Mouse (Mus musculus): ENCODE data around the gene Aph1a. TPM values are rescaled to one million over a fixed set of nuclear protein-coding genes. Genes with fewer than 3 reads are reported as not detected.
"Not testable (repeated sequence)": the region's sequence is repeated elsewhere in the genome, so short reads cannot be mapped to it uniquely, and the experiment has no call there.

Gene Aph1a
- total RNA-seq, 1 experiment from 2014 or later, result 32.3 TPM

GRCm38 (mm10) chr3:95906860-95907259 is 13.1 kb downstream of the Aph1a start:
- ATAC-seq (replicated peaks; ENCODE audit: low read depth, poor library complexity, severe bottlenecking), result peak; percentile 53; the same call in 1 of the 2 replicates

- ATAC-seq (replicated peaks; ENCODE audit: low read depth, poor library complexity, severe bottlenecking), result no peak
These were observed 13.8 kb downstream of the Aph1a start for GRCm38 (mm10) chr3:95907613-95908012.

- ATAC-seq (replicated peaks; ENCODE audit: low read depth, poor library complexity, severe bottlenecking), result no peak
These were observed 20.9 kb downstream of the Aph1a start for GRCm38 (mm10) chr3:95914706-95915105.

GRCm38 (mm10) chr3:95916760-95917159 is 23.0 kb downstream of the Aph1a start:
- no peak for ATAC-seq (replicated peaks; ENCODE audit: low read depth, poor library complexity, severe bottlenecking)

DNA sequence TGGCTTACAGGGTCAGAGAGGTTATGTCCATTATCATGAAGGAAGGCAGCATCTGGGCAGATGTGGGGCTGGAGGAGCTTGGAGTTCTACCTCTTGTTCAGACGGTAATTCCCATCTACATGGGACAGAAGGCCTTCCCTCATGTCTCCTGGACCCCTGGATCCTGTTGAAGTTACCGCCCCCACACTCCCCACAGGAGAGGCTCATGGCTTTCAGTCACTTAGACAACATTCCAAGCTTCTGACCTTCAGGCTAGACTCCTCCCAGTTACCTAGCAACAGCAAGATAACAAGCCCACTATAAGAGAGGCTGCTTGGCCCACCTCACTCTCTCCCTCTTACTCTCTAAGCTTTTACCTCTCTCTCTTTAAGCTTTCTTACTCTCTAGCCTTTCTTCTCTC is 26.8 kb downstream of the Aph1a start:
- ATAC-seq (replicated peaks; ENCODE audit: low read depth, poor library complexity, severe bottlenecking), result not testable (repeated sequence)

DNA sequence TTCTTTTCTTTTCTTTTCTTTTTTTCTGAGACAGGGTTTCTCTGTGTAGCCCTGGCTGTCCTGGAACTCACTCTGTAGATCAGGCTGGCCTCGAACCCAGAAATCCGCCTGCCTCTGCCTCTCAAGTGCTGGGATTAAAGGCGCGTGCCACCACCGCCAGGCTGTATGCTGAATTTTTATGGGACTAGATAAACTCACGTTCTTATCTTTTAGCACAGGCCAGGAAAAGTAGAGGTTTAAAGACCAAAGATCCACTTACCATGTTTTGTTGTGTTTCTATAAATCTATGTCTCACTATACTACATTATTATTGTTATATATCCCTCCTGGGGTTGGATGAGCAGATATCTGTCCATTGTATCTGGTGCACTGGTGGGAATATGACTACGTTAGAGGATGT is 29.7 kb downstream of the Aph1a start:
- not testable (repeated sequence) for ATAC-seq (replicated peaks; ENCODE audit: low read depth, poor library complexity, severe bottlenecking)

GRCm38 (mm10) chr3:95924185-95924584 is 30.4 kb downstream of the Aph1a start:
- no peak for ATAC-seq (replicated peaks; ENCODE audit: low read depth, poor library complexity, severe bottlenecking)

DNA sequence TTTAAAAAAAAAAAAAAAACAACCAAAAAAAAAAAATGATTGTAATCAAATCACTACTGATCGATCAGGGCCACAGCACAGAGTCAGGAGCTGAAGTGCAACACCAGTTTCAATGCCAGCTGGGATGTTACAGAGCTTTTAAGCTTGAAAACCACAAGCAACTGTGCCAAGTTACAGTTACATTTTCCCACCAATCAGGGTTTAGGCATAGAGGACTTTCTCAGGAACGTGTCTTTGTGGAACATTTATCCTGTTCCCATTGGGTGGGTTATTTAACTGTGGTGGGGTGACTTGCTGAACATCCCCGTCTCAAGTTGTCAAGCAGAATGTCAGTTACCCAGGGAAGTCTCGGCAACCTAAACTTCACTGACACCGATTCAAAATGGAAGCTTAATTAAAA is 31.3 kb downstream of the Aph1a start:
- ATAC-seq (replicated peaks; ENCODE audit: low read depth, poor library complexity, severe bottlenecking), result no peak

- ATAC-seq (replicated peaks; ENCODE audit: low read depth, poor library complexity, severe bottlenecking), result no peak
These were observed 34.5 kb downstream of the Aph1a start for GRCm38 (mm10) chr3:95928261-95928657.

- peak; percentile 94 for ATAC-seq (replicated peaks; ENCODE audit: low read depth, poor library complexity, severe bottlenecking)
These were observed 35.1 kb downstream of the Aph1a start, which contains the start of gene Anp32e for GRCm38 (mm10) chr3:95928658-95929503. Gene Anp32e, plus strand, starts transcription at chr3:95929246.

DNA sequence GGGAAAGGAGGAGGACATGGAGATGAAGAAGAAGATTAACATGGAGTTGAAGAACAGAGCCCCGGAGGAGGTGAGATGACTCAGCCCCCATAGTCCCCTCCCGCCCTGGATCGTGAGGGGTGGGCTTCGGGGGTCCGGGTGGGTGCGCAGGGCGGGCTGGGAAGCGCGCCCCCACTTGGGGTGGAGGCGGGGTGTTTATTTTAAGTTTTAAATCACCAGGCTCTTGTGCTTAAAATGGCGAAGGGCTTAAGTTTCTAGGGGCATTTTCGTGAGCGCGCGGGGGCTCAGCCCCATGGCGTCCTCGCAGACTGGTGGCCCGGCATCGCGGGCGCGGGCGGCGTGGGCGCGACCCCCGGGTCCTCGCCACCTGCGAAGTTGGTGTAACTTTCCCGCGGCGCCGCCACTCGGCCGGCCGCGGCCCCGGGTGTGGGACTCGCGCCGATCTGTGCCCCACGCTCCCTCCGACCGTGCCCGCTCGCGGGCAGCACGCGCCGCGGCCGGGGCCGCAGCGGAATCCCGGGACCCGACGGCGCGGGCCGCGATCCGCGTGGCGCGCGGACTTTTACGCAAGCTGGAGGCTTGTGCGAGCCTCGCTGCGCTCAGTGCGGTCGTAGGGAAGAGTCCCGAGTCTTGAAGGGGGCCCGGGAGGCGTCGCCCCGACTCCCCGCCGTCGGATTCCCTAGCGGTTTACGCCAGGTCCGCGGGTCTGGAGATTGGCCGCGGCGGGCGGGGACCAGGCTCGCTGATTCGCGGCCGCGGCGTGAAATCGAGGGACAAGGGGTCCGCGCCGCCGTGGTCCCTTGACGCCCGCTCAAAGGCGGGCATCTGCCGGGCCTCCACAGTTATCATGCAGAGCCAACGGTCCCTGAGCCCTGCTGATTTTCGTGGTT is 36.1 kb downstream of the Aph1a start:
- peak; percentile 3; the same call in 1 of the 2 replicates for ATAC-seq (replicated peaks; ENCODE audit: low read depth, poor library complexity, severe bottlenecking)

DNA sequence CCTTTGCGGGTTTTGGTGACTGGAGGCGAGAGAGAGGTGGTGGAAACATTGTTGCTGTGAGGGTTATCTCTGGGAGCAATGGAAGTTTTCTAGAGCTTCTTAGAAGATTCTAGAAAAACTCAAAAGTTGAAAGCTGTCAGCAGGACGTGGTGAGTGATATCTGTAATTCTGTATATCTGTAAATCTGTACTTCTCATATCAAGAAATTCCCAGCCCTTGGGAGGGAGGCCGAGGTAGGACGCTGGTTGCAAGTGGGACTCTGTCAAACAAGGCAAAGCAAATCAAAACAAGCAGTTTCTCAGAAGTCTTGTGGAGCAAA is 36.7 kb downstream of the Aph1a start:
- no peak for ATAC-seq (replicated peaks; ENCODE audit: low read depth, poor library complexity, severe bottlenecking)

DNA sequence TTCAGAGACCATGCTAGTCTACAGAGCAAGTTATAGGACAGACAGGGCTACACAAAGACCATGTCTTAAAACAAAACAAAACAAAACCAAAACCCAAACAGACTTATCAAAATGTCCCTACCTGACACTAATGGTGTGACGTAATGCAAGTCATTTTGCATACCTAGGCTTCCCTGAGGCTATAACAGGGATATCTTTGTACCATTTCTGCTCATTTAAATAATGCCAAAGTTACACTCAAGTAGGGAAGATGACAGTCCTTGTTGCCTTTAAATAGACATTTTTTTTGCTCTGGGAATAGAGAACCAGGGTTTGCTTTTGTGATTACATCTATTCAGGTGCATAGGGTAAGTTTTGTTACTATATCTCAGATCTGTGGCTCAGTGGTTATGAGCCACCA is 37.7 kb downstream of the Aph1a start:
- no peak for ATAC-seq (replicated peaks; ENCODE audit: low read depth, poor library complexity, severe bottlenecking)

- ATAC-seq (replicated peaks; ENCODE audit: low read depth, poor library complexity, severe bottlenecking), result no peak
These were observed 38.4 kb downstream of the Aph1a start for GRCm38 (mm10) chr3:95932157-95932556.

DNA sequence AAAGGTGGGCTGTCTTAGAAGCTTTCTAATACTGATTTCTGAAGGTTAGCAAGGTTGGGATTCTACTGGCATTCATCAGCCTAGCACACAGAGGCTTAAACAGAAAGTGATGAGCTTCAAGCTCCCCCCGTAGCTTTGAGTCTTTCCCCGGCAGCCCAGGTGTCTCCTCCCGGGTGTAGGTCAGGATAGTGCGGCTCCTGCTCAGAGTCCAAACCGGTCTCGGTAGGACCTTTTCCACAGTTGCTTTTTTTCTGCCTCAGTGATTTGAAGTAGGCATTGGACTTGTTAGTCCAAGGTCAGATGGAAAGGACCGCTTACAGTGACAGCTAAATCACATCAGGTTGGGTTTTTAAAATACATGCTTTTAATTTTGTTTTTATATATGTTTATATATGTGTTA is 38.8 kb downstream of the Aph1a start:
- ATAC-seq (replicated peaks; ENCODE audit: low read depth, poor library complexity, severe bottlenecking), result no peak

DNA sequence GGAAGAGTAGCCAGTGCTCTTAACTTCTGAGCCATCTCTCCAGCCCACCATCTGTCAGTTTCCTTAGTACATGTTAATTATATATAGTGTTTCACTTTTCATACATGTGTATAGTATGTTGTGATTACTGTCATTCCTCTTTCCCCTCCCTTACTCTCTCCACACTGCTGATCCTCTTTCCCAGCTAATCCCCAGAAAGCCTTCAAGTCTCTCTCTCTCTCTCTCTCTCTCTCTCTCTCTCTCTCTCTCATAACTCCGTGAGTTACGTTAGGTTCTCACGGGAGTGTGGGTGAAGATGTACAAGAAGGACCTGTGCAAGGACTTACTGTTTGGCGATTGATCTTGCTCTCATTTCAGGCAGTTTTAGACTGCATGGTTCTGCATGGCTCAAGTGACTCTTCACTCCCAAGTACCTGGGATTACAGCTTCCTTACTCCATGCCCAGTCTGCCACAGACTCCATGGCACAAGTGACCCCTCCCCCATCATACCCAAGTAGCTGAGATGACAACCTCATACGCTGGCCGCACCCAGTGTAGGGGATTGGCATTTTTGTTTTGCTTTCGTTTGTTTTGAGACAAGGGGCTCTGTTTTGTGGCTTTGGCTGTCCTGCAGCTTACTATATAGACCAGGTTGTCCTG is 39.5 kb downstream of the Aph1a start:
- ATAC-seq (replicated peaks; ENCODE audit: low read depth, poor library complexity, severe bottlenecking), result no peak

DNA sequence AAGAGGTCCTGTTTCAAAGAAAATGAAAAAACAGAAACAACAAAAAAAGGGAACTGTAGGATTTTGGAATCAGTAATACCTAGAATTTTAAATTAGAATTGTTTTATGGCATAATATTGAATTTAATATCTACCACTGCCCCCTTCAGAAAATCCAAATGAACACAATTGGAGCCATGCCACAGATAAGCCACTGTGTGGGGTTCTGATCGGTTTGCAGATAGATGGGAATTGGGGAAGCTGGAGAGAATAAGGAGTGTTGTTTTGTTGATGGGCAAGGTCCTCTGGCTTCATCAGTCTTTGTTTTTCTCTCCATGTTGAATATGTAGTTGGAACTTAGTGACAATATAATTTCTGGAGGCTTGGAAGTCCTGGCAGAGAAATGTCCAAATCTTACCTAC is 40.7 kb downstream of the Aph1a start:
- ATAC-seq (replicated peaks; ENCODE audit: low read depth, poor library complexity, severe bottlenecking), result no peak

DNA sequence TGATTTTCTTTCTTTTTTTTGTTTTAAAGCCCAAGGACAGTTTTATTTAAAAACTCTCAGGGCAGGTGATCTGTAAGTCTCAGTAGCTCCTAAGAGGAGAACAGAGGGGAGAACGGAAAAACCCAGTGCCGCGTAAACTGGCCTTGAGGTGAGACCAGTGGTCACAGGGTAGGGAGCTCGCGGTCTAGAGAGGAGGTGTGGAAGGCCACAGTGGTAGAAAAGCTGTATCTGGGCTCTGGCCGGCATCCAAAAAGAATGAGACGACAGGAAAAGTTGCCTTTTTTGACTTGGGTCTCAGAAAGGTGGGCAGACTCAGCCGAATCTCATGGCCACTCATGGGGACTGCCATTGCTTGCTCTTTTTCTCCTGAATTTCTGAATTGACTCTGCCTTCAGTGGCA is 44.4 kb downstream of the Aph1a start:
- peak; percentile 55; the same call in 1 of the 2 replicates for ATAC-seq (replicated peaks; ENCODE audit: low read depth, poor library complexity, severe bottlenecking)

DNA sequence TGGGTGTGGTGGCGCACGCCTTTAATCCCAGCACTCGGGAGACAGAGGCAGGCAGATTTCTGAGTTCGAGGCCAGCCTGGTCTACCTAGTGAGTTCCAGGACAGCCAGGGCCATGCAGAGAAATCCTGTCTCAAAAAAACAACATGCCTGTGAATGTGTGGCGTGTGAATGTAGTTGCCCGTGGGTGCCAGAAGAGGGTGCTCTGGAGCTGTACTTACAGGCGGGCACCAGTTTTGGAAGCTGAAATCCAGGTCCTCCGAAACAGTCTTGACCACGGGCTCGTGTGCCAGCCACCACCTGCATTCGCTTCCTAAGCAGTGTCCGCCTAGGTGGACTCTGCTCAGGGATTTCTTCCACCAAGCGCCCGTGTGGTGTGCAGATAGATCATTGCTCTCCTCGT is 45.1 kb downstream of the Aph1a start:
- peak; percentile 76 for ATAC-seq (replicated peaks; ENCODE audit: low read depth, poor library complexity, severe bottlenecking)

DNA sequence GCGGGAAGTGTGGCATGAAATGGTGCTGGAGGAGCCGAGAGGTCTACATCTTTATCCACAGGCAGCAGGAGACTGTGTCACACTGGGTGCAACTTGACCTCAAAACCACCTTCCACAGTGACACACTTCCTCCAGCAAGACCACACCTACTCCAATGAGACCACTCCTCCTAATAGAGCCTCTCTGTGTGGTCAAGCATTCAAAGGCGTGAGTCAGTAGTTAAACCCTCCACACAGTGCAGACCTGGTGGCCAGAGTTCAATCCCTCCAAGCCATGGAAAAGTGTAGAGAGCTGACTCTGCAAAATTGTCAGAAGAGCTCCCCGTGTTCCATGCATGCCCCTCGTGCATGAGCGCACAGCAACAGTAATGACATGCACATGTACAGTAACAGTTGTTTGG is 49.0 kb downstream of the Aph1a start:
- ATAC-seq (replicated peaks; ENCODE audit: low read depth, poor library complexity, severe bottlenecking), result peak; percentile 52

DNA sequence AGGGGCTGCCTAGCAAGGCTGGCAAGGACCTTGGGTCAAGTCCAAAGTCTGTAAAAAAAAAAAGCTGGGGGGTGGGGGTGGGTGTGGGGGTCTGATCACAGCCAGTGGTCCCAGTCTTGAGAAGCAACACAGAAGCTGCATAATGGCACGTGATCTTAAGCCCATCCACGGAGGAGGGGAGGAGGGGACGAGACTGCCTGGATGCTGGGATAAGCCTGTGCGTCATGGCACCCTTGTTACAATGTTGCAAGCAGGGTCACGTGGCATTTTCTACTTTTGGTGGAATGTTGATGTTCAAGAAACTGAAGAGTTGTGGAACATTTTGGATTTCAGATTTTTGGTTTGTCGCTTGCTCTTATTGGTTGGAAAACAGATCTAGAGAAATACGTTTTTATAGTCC is 49.5 kb downstream of the Aph1a start:
- ATAC-seq (replicated peaks; ENCODE audit: low read depth, poor library complexity, severe bottlenecking), result no peak

Data from common myeloid progenitor, adult 5-6 weeks (primary cell).